Mouse (Mus musculus): ENCODE data around the gene Aco2.

DNA sequence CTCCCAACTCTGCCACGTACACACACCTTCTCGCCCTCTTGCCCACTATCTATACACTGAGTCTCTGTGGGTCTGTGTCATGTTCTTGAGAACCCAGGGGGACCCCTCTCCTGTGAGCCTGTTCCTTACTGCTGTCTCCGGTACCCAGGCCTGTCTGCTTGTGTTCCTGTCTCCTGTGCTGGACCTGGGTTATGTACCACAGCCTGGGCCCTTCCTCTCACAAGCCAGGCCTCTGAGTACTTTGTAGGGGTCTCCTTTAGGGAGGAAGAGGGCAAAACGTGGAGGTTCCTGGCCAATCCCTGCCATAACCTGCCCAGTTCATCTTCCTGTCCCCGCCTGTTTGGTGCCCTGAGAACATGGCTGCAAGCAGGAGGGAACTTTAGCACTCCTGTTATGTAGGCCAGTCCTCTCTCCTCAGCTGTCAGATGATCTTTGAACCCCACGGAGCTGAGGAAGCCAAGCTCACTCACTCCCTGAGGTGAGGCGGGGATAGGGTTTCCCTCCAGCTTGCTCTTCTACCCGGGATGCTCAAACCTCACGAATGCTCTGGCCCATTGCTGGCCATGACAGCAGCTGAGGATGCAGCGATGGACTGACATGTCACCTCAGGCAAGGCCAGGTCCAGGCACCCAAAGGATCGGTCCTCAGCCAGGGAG lies 77.5 kb downstream of the Aco2 start:
- TF ChIP-seq CTCF (IDR thresholded peaks at IDR 0.05; ENCODE audit: low read depth) (no peak), EP300 (IDR thresholded peaks at IDR 0.05; ENCODE audit: low read depth) (no peak)

All from liver, postnatal 0 days (tissue).